Mouse (Mus musculus): ENCODE results near the gene Snapc1.

- no peak for TF ChIP-seq CTCF (IDR thresholded peaks at IDR 0.05)
- no peak for TF ChIP-seq EP300 (IDR thresholded peaks at IDR 0.05; ENCODE audit: insufficient read depth, low read depth, low read length)
Observed at GRCm38 (mm10) chr12:73937353-73937752, 26.9 kb upstream of the Snapc1 start, which contains the start of gene Gm49321.

All from heart, adult 2 months (tissue).